Mouse (Mus musculus) liver, postnatal 0 days (tissue): Measurements from ENCODE around the gene Emilin1. TPM values are rescaled to one million over a fixed set of nuclear protein-coding genes. Genes with fewer than 3 reads are reported as not detected.

Experiments used
- ATAC-seq: fragments of 200-750 bp; cut with Nextera tagmentation; 2 replicates; pipeline ENCODE4 v1.8.0; 2017; ENCODE audit warnings: mild to moderate bottlenecking, moderate library complexity
- DNase-seq: peaks from one replicate; pipeline ENCODE4 v3.0.0-alpha.2; 2016
- H3K27ac ChIP-seq: fragments of 300-500 bp; sonication (generic); 2 replicates; pipeline ENCODE4 v1.5.1; 2014; ENCODE audit warnings: antibody characterized with exemption, moderate library complexity, mild to moderate bottlenecking, low read depth
- H3K27me3 ChIP-seq: fragments of 300-500 bp; sonication (generic); 2 replicates; pipeline ENCODE4 v1.6.1; 2014; ENCODE audit warnings: low read length, control low read depth, mixed read lengths; ENCODE audit not compliant: insufficient read depth
- H3K36me3 ChIP-seq: fragments of 300-500 bp; sonication (generic); replicated peaks from 2 replicates; pipeline ENCODE4 v1.6.1; 2014; ENCODE audit warnings: mild to moderate bottlenecking, control low read depth, low read length, moderate library complexity, mixed read lengths; ENCODE audit not compliant: insufficient read depth
- H3K4me1 ChIP-seq: fragments of 300-500 bp; sonication (generic); 2 replicates; pipeline ENCODE4 v1.6.1; 2014; ENCODE audit warnings: antibody characterized with exemption, mild to moderate bottlenecking, control low read depth; ENCODE audit not compliant: insufficient read depth
- H3K4me2 ChIP-seq: fragments of 300-500 bp; sonication (generic); 2 replicates; pipeline ENCODE4 v1.6.1; 2014; ENCODE audit warnings: low read depth, mild to moderate bottlenecking, low read length, moderate library complexity, mixed read lengths
- H3K4me3 ChIP-seq: fragments of 300-500 bp; sonication (generic); 2 replicates; pipeline ENCODE4 v1.5.1; 2014; ENCODE audit warnings: low read depth, low read length
- H3K9ac ChIP-seq: fragments of 300-500 bp; sonication (generic); replicated peaks from 2 replicates; pipeline ENCODE4 v1.6.1; 2014; ENCODE audit warnings: mild to moderate bottlenecking, moderate library complexity
- H3K9me3 ChIP-seq: fragments of 300-500 bp; sonication (generic); 2 replicates; pipeline ENCODE4 v1.6.1; 2016; ENCODE audit warnings: mild to moderate bottlenecking, control low read depth, low read length, mixed read lengths
- CTCF ChIP-seq: sonication (generic); IDR thresholded peaks from 2 replicates; pipeline ENCODE4 v1.5.1; 2016; ENCODE audit warnings: antibody characterized with exemption, low read depth
- EP300 ChIP-seq: IDR thresholded peaks from 2 replicates; pipeline ENCODE4 v1.6.1; 2016; ENCODE audit warnings: antibody characterized with exemption, low read depth, mild to moderate bottlenecking
- WGBS: fragments of 180-500 bp; shearing (Covaris S2); extraction: QIAGEN DNeasy Blood & Tissue Kit; methylation state at CpG from one replicate; pipeline ENCODE4 v1.1.7; 2014; ENCODE audit not compliant: insufficient replicate concordance; 5-methylcytosine and 5-hydroxymethylcytosine counted together
- polyA plus RNA-seq: library from polyadenylated mRNA; unstranded; fragments of >200 nt; fragmentation: Nextera tagmentation; extraction: Ambion mirVana; gene quantifications from 2 replicates; pipeline ENCODE4 v1.2.1, GENCODE M21; 2015

Gene Emilin1
- polyA plus RNA-seq, 1 experiment from 2014 or later: 30.9 TPM

DNA sequence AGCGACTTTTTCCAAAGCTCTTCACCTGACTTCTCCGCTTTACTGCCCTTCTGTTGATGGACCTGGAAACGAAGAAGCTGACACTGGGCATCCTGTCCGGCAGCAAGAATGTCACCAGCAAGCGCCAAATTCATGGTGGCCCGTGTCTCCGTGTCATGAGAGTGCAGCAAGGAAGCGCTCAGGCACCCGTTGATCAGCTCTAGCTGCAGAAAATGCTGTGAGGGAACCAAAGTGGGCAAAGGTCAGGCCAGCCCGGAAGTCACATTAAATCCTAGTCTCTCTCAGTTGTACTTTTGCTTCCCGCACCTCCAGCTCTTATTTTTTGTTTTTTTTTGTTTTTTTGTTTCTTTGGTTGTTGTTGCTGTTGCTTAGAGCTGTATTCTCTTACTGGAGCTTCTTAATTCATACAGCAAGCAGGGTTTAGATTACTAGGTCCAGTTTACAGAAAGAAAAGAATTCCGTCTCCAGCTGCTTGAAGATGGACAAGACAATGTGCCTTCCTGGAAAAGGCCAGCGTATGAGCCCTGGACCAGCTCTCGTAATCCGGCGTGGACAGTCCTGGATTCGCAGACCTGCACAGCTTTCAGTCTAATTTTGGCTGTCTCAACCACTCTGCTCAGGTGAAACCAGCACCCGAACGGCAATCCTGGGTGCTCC, 46.1 kb downstream of the Emilin1 start:
- no peaks in the 10 kb centered on the region for H3K27me3 ChIP-seq
- peaks cover 26% of the 10 kb centered on the region for H3K4me1 ChIP-seq
- WGBS: 22% methylated on average over 19 of the region's 19 CpGs
- no peak; the same call in 1 of the 2 replicates for ATAC-seq
- peak overlapping the region; percentile 84 for H3K4me3 ChIP-seq
- peak overlapping the region; percentile 88 for H3K9ac ChIP-seq
- no peak for TF ChIP-seq EP300
- no peak for TF ChIP-seq CTCF
- peak; percentile 45 for DNase-seq
- H3K36me3 ChIP-seq: peaks cover 30% of the 10 kb centered on the region
- peak overlapping the region; percentile 89 for H3K4me2 ChIP-seq
- peak overlapping the region; percentile 93 for H3K27ac ChIP-seq
- no peaks in the 10 kb centered on the region for H3K9me3 ChIP-seq

DNA sequence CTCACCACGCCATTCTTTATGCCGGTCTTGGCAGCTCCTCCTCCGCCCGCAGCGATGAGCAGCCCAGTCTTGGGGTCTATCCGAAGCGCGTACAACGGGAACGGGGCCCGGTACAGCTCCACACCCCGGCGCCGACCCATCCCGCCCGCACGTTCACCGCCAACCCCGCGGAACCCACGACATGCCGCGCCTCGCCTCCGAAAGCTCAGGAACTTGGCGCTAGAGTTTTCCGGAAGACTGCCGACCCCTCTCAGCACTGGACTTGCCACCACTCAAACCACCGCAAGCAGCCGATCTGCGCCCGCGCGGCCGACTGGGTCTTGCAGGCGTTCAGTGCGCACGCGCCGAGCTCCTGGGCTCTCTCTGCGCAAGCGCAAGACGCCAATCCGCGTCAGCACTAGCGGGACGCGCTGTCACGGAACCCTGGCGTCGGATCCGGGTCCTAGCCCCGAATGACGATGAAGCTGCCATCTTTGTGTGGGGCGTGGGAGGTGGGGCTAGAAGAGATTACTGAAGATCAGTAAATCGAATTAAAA, 46.8 kb downstream of the Emilin1 start, which contains the start of gene Preb:
Preb (minus strand) TSS at position 396 of the 536 bp plus-strand sequence.
- Histone ChIP-seq H3K9ac (peak within 1 kb of the TSS; percentile 88), H3K4me2 (peak within 1 kb of the TSS; percentile 89), H3K4me3 (peak within 1 kb of the TSS; percentile 84), H3K4me1 (peaks cover 26% of the 10 kb centered on the region), H3K36me3 (peaks cover 23% of the 10 kb centered on the region), H3K27me3 (no peaks in the 10 kb centered on the region), H3K27ac (peak within 1 kb of the TSS; percentile 93), H3K9me3 (no peaks in the 10 kb centered on the region)
- peak; percentile 98 for DNase-seq
- ATAC-seq: peak; percentile 94
- TF ChIP-seq EP300 (no peak), CTCF (peak; percentile 24; the same call in 1 of the 2 replicates)
- under 1% methylated on average over 56 of the region's 56 CpGs for WGBS

DNA sequence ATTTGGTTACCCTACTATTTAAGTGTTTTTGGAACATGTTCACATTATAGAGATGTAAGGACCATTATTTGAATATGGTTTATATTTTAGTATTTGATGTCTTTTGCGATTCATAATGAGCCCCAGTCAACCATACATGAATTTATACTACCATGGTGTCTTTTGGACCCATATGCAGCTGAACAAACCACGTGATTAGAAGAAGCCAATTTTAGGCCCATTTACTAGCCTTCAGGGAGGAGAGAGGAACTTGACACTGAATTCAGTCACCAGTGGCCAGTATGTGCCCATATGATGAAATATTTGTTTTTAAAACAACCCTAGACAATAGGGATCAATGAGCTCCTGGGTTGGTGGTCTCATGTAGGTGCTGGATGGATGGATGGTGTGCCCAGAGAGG, 47.6 kb downstream of the Emilin1 start:
- DNase-seq: no peak
- Histone ChIP-seq H3K4me3 (0 out of 2 replicates have a peak overlapping the region, but pooled peaks have one; percentile 84), H3K27me3 (no peaks in the 10 kb centered on the region), H3K27ac (peak overlapping the region; percentile 93), H3K36me3 (peaks cover 16% of the 10 kb centered on the region), H3K9ac (no peak overlapping the region), H3K4me1 (peaks cover 29% of the 10 kb centered on the region), H3K4me2 (peak overlapping the region; percentile 89), H3K9me3 (no peaks in the 10 kb centered on the region)
- WGBS: 74% methylated on average over 2 of the region's 2 CpGs
- no peak for TF ChIP-seq CTCF
- no peak for TF ChIP-seq EP300
- no peak for ATAC-seq

DNA sequence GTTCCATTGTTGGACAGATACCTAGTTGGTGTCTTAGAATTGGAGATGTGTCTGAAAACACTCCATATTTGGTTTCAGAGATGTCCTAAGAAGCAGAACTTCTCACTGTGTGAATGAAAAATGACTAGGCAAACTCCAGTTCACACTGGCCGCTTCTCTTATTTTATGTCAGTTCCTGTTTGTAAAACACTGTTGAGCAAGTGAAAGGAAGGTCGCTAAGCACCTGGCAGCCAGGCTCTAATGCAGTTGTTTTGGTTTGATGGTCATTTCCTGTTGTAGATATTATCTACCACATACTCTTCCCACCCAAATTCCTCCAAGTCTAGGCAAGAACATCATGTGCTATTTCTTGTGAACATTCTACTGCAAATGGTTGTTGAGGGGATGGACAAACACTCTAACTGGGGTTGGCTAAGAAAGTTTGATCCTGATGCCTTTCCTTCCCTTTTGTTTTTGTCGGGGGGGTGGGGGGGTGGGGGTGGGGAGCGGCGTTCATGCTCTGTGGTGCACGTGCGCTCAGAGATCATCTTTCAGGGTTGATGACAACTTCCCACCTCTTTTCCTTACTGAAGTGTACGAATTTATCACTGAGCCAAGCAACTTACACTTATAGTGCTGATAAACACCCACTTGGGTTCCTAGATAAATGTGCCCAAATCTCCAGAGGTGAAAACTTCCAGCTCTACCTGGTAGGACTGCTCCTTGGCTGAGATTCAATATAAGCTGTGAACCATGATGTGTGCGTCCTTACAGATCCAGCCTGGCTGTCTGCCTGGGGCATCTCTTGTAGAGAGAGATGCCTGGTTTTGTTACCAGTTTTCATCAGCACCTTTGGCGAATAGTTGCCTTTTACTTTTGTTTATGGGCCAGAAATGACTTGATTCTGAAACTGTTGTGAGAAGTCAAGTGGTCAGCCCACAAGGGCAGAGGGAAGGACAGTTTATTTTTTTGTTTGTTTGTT, 48.6 kb downstream of the Emilin1 start:
- Histone ChIP-seq H3K4me3 (no peak overlapping the region), H3K27me3 (no peaks in the 10 kb centered on the region), H3K36me3 (peaks cover 12% of the 10 kb centered on the region), H3K9me3 (no peaks in the 10 kb centered on the region), H3K27ac (peak overlapping the region; percentile 93), H3K4me1 (peaks cover 29% of the 10 kb centered on the region), H3K9ac (no peak overlapping the region), H3K4me2 (no peak overlapping the region)
- 39% methylated on average over 10 of the region's 10 CpGs for WGBS
- no peak for DNase-seq
- TF ChIP-seq EP300 (0 out of 2 replicates have a peak, but pooled peaks have one; percentile 2), CTCF (no peak)
- ATAC-seq: no peak

DNA sequence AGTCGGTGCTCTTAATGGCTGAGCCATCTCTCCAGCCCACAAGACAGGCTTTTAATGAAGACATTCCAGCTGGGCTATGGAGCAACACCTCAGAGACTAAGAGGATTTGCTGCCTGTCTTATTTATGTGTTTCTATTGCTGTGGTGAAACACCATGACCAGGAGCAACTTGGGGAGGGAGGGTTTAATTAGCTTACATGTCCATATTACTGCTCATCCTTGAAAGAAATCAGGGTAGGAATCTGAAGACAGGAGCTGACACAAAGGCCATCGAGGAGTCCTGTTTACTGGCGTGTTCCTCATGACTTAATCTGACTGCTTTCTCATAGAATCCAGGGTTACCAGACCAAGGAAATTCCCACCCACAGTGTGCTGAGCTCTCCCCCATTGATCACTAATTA, 50.7 kb downstream of the Emilin1 start:
- DNase-seq (no peak), ATAC-seq (no peak)
- H3K9ac ChIP-seq: no peak overlapping the region
- H3K4me2 ChIP-seq: no peak overlapping the region
- TF ChIP-seq EP300 (no peak), CTCF (no peak)
- H3K4me1 ChIP-seq: peaks cover 15% of the 10 kb centered on the region
- no peak overlapping the region for H3K4me3 ChIP-seq
- H3K27ac ChIP-seq: no peak overlapping the region
- no peaks in the 10 kb centered on the region for H3K27me3 ChIP-seq
- H3K36me3 ChIP-seq: no peaks in the 10 kb centered on the region
- no peaks in the 10 kb centered on the region for H3K9me3 ChIP-seq
- 76% methylated on average over 3 of the region's 3 CpGs for WGBS

DNA sequence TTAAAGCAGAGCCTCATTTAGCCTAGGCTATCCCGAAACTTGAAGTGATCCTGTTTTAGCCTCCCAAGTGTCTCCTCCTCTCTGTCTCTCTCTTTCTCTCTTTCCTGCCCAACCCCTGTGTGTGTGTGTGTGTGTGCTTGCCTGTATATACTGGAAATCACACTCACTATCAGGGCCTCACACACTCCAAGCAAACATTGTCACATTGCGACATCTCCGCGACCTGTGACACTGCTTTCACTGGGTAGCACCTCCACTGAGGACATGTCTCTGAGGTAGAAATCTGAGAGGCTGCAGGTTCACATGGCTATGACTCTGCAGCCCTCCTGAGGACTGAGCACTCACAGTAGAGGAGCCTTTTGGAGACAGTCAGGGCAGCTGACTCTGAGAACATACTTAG, 53.0 kb downstream of the Emilin1 start:
- Histone ChIP-seq H3K4me3 (no peak overlapping the region), H3K9ac (no peak overlapping the region), H3K27me3 (no peaks in the 10 kb centered on the region), H3K9me3 (no peaks in the 10 kb centered on the region), H3K36me3 (no peaks in the 10 kb centered on the region), H3K4me2 (no peak overlapping the region), H3K27ac (no peak overlapping the region), H3K4me1 (peaks cover 5% of the 10 kb centered on the region)
- TF ChIP-seq EP300 (no peak), CTCF (no peak)
- 53% methylated on average over 4 of the region's 4 CpGs for WGBS
- peak; percentile 78 for ATAC-seq
- DNase-seq: peak; percentile 59
